Mouse (Mus musculus): ENCODE results near the gene Rab4b. TPM values are rescaled to one million over a fixed set of nuclear protein-coding genes. Genes with fewer than 3 reads are reported as not detected.

Rab4b gene
- total RNA-seq, 2 experiments from 2014 or later, result 8.5 to 9.3 TPM

DNA sequence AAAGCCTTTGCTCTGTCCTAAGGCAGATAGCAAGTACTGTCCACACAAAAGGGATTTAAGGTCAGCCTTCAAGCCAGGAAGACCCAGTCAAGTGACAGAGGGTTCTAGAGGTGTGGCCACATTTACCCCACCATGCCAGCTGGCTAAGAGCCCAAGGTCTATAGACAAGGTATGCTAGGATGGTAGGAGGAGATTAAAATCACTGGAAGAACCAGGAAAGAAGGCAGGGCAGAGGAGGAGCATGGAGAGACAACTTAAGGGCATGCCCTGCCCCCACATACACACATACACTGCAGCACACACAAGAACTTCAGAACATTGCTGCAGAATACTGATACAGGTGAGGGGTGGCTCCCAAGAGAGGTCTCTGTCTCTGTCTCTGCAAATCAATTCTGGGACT lies 59.0 kb downstream of the Rab4b start, which contains the start of gene Cyp2f2:
Cyp2f2 (plus strand) TSS at position 234 of the 400 bp plus-strand sequence.
- intact Hi-C loops (cut with DNase I), result no loop called here
- no peak for DNase-seq

Small RNA genes lying within 50 kb of the gene (microRNA-seq; reads per million reads assigned to microRNA genes)
- 0 reads per million in 2 experiments for gene Mir1191
- 0 reads per million in 2 experiments for gene Mir3101

Other genes with a start within 250 kb of the Rab4b start
- not detected for gene Cyp2a22, start 239.5 kb downstream of the Rab4b start, total RNA-seq (2021)
- not detected for gene Cyp2a12, start 149.8 kb downstream of the Rab4b start, total RNA-seq (2021)
- under 1 TPM; 0.67 to 0.89 TPM for gene Cyp2f2, start 59.0 kb downstream of the Rab4b start, total RNA-seq (2021)
- not detected for gene Cyp2t4, start 25.2 kb downstream of the Rab4b start, total RNA-seq (2021)
- gene Egln2, start 12.1 kb downstream of the Rab4b start, total RNA-seq (2021), result 100 to 1,000 TPM in 1 of 2 experiments, 10 to 100 TPM in 1; 99.1 to 112 TPM
- not detected for gene Gm21983, start 2.2 kb upstream of the Rab4b start, total RNA-seq (2021)
- under 1 TPM; 0.57 to 0.69 TPM for gene Mia, start 2.3 kb upstream of the Rab4b start, total RNA-seq (2021)
- 10 to 100 TPM; 11.6 to 18.1 TPM for gene BC024978, start 16.9 kb upstream of the Rab4b start, total RNA-seq (2021)
- gene Snrpa, start 17.4 kb upstream of the Rab4b start, total RNA-seq (2021), result 10 to 100 TPM; 29.9 to 32.9 TPM
- gene Itpkc, start 49.8 kb upstream of the Rab4b start, total RNA-seq (2021), result 1 to 10 TPM; 3.3 to 3.6 TPM
- gene Coq8b, start 54.1 kb upstream of the Rab4b start, total RNA-seq (2021), result 1 to 10 TPM; 2.5 to 3.1 TPM
- 1 to 10 TPM; 4.4 TPM for gene Numbl, start 79.5 kb upstream of the Rab4b start, total RNA-seq (2021)
- gene Ltbp4, start 158.8 kb upstream of the Rab4b start, total RNA-seq (2021), result 10 to 100 TPM; 62.1 to 65.3 TPM
- gene Shkbp1, start 177.1 kb upstream of the Rab4b start, total RNA-seq (2021), result 1 to 10 TPM; 1.7 to 2.1 TPM
- not detected for gene Gm20479, start 178.5 kb upstream of the Rab4b start, total RNA-seq (2021)

All from gastrocnemius, postnatal 36 days (tissue).